Mouse (Mus musculus) small intestine, adult 2 months (tissue): ENCODE data around the gene Gabbr1.

Experiments used
- CTCF ChIP-seq: fragments of 200-500 bp; IDR thresholded peaks from 2 replicates; pipeline ENCODE4 v1.5.1; 2012; ENCODE audit warnings: low read depth, mild to moderate bottlenecking, control low read depth, inconsistent platforms, low read length, moderate library complexity, mixed read lengths; ENCODE audit not compliant: insufficient replicate concordance, insufficient read length; ENCODE audit errors: extremely low read depth
- POLR2A ChIP-seq: fragments of 200-500 bp; IDR thresholded peaks from 2 replicates; pipeline ENCODE4 v1.6.1; 2012; ENCODE audit warnings: low read depth, mild to moderate bottlenecking, control low read depth, inconsistent platforms, low read length, moderate library complexity

DNA sequence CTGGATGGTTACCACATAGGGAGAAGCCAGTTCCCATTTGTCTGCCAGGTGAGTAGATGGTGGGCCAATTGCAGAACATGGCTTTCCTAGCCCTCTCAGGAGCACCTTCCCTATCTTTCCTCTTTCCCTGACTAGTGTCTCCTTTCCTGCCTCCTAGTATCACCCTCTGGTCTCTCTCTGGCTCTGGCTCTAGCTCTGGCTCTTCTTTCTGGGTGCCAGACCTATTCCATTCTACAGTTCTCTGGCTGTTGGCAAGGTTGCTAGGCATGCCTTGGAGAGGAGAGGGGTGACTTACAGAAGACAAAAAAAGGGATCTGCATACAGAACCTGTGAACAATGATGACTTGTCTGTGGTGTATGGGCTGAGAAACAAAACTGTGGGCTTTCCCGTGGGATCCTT lies 22.1 kb downstream of the Gabbr1 start:
- TF ChIP-seq CTCF (no peak), POLR2A (no peak)
